Mouse (Mus musculus): ENCODE measurements around the gene Trim30a. TPM values are rescaled to one million over a fixed set of nuclear protein-coding genes. Genes with fewer than 3 reads are reported as not detected.
"Not testable (repeated sequence)": the region's sequence is repeated elsewhere in the genome, so short reads cannot be mapped to it uniquely, and the experiment has no call there.

Trim30a gene
- 14.0 and 21.3 TPM in 2 replicates for polyA plus RNA-seq (2011; ENCODE audit: insufficient read depth, insufficient read length, low replicate concordance, missing spikeins)

GRCm38 (mm10) chr7:104465065-104465744 is at the start of gene Trim30a:
Gene Trim30a (minus strand): TSS chr7:104465193.
- whole genome bisulfite sequencing = 2% methylated on average over 3 of the region's 3 CpGs
- TF ChIP-seq POLR2A (IDR thresholded peaks at IDR 0.05; ENCODE audit: borderline replicate concordance, control insufficient read depth, low read depth, low read length) (no peak), CTCF (IDR thresholded peaks at IDR 0.05; ENCODE audit: control insufficient read depth, insufficient read depth, low read length) (0 out of 2 replicates have a peak, but pooled peaks have one; percentile 8)
- H3K4me1 ChIP-seq (ENCODE audit: control insufficient read depth, insufficient read depth, low read length) = peaks cover 2% of the 10 kb centered on the region
- peak within 1 kb of the TSS; percentile 77 for H3K27ac ChIP-seq (ENCODE audit: control insufficient read depth, insufficient read depth, low read depth, low read length, poor library complexity)
- peak within 1 kb of the TSS; percentile 72 for H3K4me3 ChIP-seq (replicated peaks; ENCODE audit: control insufficient read depth, low read depth, low read length)

- peak within 1 kb of the TSS; percentile 44 for H3K4me3 ChIP-seq (replicated peaks; ENCODE audit: control insufficient read depth, low read depth, low read length)
- not testable (repeated sequence) for H3K27ac ChIP-seq (ENCODE audit: control insufficient read depth, insufficient read depth, low read depth, low read length, poor library complexity); H3K4me1 ChIP-seq (ENCODE audit: control insufficient read depth, insufficient read depth, low read length)
Observed at GRCm38 (mm10) chr7:104507421-104508065, 42.5 kb upstream of the Trim30a start, which contains the start of gene Trim30d. Gene Trim30d (minus strand): TSS chr7:104507849.

- Histone ChIP-seq H3K4me1 (ENCODE audit: control insufficient read depth, insufficient read depth, low read length) (no peaks in the 10 kb centered on the region), H3K4me3 (replicated peaks; ENCODE audit: control insufficient read depth, low read depth, low read length) (no peak overlapping the region), H3K27ac (ENCODE audit: control insufficient read depth, insufficient read depth, low read depth, low read length, poor library complexity) (no peak overlapping the region)
- TF ChIP-seq POLR2A (IDR thresholded peaks at IDR 0.05; ENCODE audit: borderline replicate concordance, control insufficient read depth, low read depth, low read length) (no peak), CTCF (IDR thresholded peaks at IDR 0.05; ENCODE audit: control insufficient read depth, insufficient read depth, low read length) (no peak)
- 40% methylated on average over 58 of the region's 59 CpGs for WGBS
Observed at GRCm38 (mm10) chr7:104501589-104502371, 36.8 kb upstream of the Trim30a start.

- H3K27ac ChIP-seq (ENCODE audit: control insufficient read depth, insufficient read depth, low read depth, low read length, poor library complexity); H3K4me3 ChIP-seq (replicated peaks; ENCODE audit: control insufficient read depth, low read depth, low read length); H3K4me1 ChIP-seq (ENCODE audit: control insufficient read depth, insufficient read depth, low read length): not testable (repeated sequence)
- 80% methylated on average over 6 of the region's 6 CpGs for WGBS
Observed at GRCm38 (mm10) chr7:104501186-104501585, 36.2 kb upstream of the Trim30a start.

GRCm38 (mm10) chr7:104499464-104499863 is 34.5 kb upstream of the Trim30a start:
- WGBS = 88% methylated on average over 7 of the region's 8 CpGs
- not testable (repeated sequence) for H3K4me3 ChIP-seq (replicated peaks; ENCODE audit: control insufficient read depth, low read depth, low read length); H3K4me1 ChIP-seq (ENCODE audit: control insufficient read depth, insufficient read depth, low read length); H3K27ac ChIP-seq (ENCODE audit: control insufficient read depth, insufficient read depth, low read depth, low read length, poor library complexity)

- Histone ChIP-seq H3K27ac (ENCODE audit: control insufficient read depth, insufficient read depth, low read depth, low read length, poor library complexity) (peak overlapping the region; percentile 92), H3K4me1 (ENCODE audit: control insufficient read depth, insufficient read depth, low read length) (peaks cover 6% of the 10 kb centered on the region), H3K4me3 (replicated peaks; ENCODE audit: control insufficient read depth, low read depth, low read length) (peak overlapping the region; percentile 55)
- TF ChIP-seq POLR2A (IDR thresholded peaks at IDR 0.05; ENCODE audit: borderline replicate concordance, control insufficient read depth, low read depth, low read length) = 0 out of 2 replicates have a peak, but pooled peaks have one; percentile 15
- no peak for TF ChIP-seq CTCF (IDR thresholded peaks at IDR 0.05; ENCODE audit: control insufficient read depth, insufficient read depth, low read length)
- WGBS = 0% methylated on average over 2 of the region's 2 CpGs
Observed at GRCm38 (mm10) chr7:104445961-104446645, 18.9 kb downstream of the Trim30a start.

- H3K27ac ChIP-seq (ENCODE audit: control insufficient read depth, insufficient read depth, low read depth, low read length, poor library complexity) = no peak overlapping the region
- H3K4me3 ChIP-seq (replicated peaks; ENCODE audit: control insufficient read depth, low read depth, low read length) = no peak overlapping the region
- TF ChIP-seq POLR2A (IDR thresholded peaks at IDR 0.05; ENCODE audit: borderline replicate concordance, control insufficient read depth, low read depth, low read length) (no peak), CTCF (IDR thresholded peaks at IDR 0.05; ENCODE audit: control insufficient read depth, insufficient read depth, low read length) (no peak)
- H3K4me1 ChIP-seq (ENCODE audit: control insufficient read depth, insufficient read depth, low read length) = peaks cover 4% of the 10 kb centered on the region
- WGBS = 92% methylated on average over 3 of the region's 3 CpGs
Observed at GRCm38 (mm10) chr7:104404460-104404950, 60.5 kb downstream of the Trim30a start.

GRCm38 (mm10) chr7:104401140-104401539 is 63.9 kb downstream of the Trim30a start:
- Histone ChIP-seq H3K4me1 (ENCODE audit: control insufficient read depth, insufficient read depth, low read length) (peaks cover 4% of the 10 kb centered on the region), H3K4me3 (replicated peaks; ENCODE audit: control insufficient read depth, low read depth, low read length) (no peak overlapping the region), H3K27ac (ENCODE audit: control insufficient read depth, insufficient read depth, low read depth, low read length, poor library complexity) (peak overlapping the region; percentile 59; the same call in 1 of the 2 replicates)
- no peak for TF ChIP-seq POLR2A (IDR thresholded peaks at IDR 0.05; ENCODE audit: borderline replicate concordance, control insufficient read depth, low read depth, low read length)
- no peak for TF ChIP-seq CTCF (IDR thresholded peaks at IDR 0.05; ENCODE audit: control insufficient read depth, insufficient read depth, low read length)
